Mouse (Mus musculus) midbrain, embryonic 10.5 days (tissue): Measurements from ENCODE around the gene Ppt2. TPM values are rescaled to one million over a fixed set of nuclear protein-coding genes. Genes with fewer than 3 reads are reported as not detected.

Experiments used
- DNase-seq: peaks from one replicate; pipeline ENCODE4 v3.0.0-alpha.2; 2017; ENCODE audit warnings: low spot score
- H3K27ac ChIP-seq: fragments of 300-500 bp; sonication (generic); replicated peaks from 2 replicates; pipeline ENCODE4 v1.5.1; 2016; ENCODE audit warnings: mild to moderate bottlenecking
- H3K27me3 ChIP-seq: fragments of 300-500 bp; sonication (generic); 2 replicates; pipeline ENCODE4 v1.6.1; 2016; ENCODE audit warnings: low read depth, mild to moderate bottlenecking; ENCODE audit not compliant: poor library complexity, severe bottlenecking
- H3K36me3 ChIP-seq: fragments of 300-500 bp; sonication (generic); 2 replicates; pipeline ENCODE4 v1.6.1; 2016; ENCODE audit warnings: mild to moderate bottlenecking, moderate library complexity
- H3K4me1 ChIP-seq: fragments of 300-500 bp; sonication (generic); 2 replicates; pipeline ENCODE4 v1.6.1; 2016
- H3K4me3 ChIP-seq: fragments of 300-500 bp; sonication (generic); 2 replicates; pipeline ENCODE4 v1.5.1; 2016; ENCODE audit warnings: mild to moderate bottlenecking, moderate library complexity
- H3K9me3 ChIP-seq: fragments of 300-500 bp; sonication (generic); replicated peaks from 2 replicates; pipeline ENCODE4 v1.6.1; 2016; ENCODE audit warnings: mild to moderate bottlenecking
- WGBS: fragments of 180-500 bp; shearing (Covaris S2); methylation state at CpG from one replicate; pipeline ENCODE4 v1.1.7; 2016; 5-methylcytosine and 5-hydroxymethylcytosine counted together
- polyA plus RNA-seq: library from polyadenylated mRNA; unstranded; fragments of >200 nt; fragmentation: Nextera tagmentation; extraction: Ambion mirVana; gene quantifications from 2 replicates; pipeline ENCODE4 v1.2.1, GENCODE M21; 2016

The Ppt2 gene
- polyA plus RNA-seq, 1 experiment from 2014 or later = 22.5 TPM

DNA sequence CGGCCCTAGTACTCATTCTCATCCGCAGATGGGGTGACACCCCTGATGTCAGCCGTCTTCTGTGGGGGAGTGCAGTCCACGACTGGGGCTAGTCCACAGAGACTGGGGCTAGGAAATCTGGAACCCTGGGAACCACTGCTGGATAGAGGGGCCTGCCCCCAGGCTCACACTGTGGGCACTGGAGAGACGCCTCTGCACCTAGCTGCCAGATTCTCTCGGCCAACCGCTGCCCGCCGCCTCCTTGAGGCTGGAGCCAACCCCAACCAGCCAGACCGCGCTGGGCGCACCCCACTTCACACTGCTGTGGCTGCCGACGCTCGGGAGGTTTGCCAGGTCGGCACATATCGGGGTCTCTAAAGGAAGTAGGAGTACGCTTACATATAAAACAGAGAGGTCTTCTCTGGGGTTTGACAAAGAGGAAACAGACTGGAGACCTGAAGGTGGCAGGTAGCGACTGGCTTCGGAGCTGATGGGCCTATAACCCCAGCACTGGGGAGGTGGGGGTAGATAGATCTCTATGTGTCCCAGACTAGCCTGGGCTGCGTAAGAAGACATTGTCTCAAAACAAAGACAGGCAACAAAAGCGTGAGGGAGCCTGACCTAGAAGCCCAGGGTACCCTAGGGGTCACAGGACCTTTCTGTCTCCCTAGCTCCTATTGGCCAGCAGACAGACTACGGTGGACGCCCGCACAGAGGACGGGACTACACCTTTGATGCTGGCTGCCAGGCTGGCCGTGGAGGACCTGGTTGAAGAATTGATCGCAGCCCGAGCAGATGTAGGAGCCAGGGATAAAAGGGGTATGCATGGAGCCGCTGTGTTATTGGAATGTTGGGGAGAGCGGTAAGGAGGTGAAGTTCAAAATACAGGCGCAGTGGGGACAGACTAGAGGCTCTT is 42.2 kb downstream of the Ppt2 start:
- Histone ChIP-seq H3K27ac (peak overlapping the region; percentile 98), H3K4me3 (peak overlapping the region; percentile 96), H3K27me3 (no peaks in the 10 kb centered on the region), H3K36me3 (no peaks in the 10 kb centered on the region), H3K4me1 (peaks cover 71% of the 10 kb centered on the region), H3K9me3 (no peaks in the 10 kb centered on the region)
- peak; percentile 76 for DNase-seq
- 23% methylated on average over 32 of the region's 32 CpGs for WGBS

DNA sequence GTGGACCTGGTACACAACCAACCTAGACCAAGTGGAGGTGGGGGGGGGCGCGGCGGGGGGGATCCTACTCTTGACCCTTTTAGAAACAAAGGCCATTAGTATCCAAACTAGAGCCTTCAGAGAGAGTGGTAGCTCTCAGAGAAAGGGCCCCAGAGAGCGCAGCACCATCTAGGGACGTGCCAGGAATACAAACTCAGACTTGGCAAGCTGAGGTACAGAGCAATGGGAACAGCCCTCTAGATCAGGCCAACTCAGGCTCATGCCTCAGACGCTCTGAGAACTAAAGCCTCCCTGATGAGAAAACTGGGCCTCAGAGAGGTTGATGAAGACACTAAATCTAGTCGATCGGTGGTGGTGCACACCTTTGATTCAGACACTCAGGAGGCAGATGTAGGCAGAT is 43.2 kb downstream of the Ppt2 start:
- H3K4me3 ChIP-seq = no peak overlapping the region
- DNase-seq = no peak
- WGBS = 86% methylated on average over 8 of the region's 8 CpGs
- H3K27ac ChIP-seq = peak overlapping the region; percentile 98
- no peaks in the 10 kb centered on the region for H3K27me3 ChIP-seq
- H3K4me1 ChIP-seq = peaks cover 61% of the 10 kb centered on the region
- H3K36me3 ChIP-seq = no peaks in the 10 kb centered on the region
- H3K9me3 ChIP-seq = no peaks in the 10 kb centered on the region

DNA sequence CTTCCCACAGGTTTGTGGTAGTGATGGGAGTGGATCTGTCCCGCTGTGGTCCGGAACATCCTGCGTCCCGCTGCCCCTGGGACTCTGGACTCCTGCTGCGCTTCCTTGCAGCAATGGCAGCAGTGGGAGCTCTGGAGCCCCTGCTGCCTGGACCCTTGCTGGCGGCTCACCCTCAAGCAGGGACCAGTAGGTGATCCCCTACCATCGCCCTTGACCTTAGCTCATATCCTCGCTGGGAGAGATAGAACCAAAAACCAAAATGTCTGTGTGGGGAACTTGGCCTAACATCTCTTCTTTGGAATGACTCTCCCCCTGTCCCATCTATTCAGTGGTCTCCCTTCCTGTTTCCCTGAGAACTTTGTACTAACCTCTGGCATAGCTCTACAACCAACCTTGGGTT is 44.5 kb downstream of the Ppt2 start:
- no peaks in the 10 kb centered on the region for H3K27me3 ChIP-seq
- no peaks in the 10 kb centered on the region for H3K9me3 ChIP-seq
- 76% methylated on average over 8 of the region's 8 CpGs for WGBS
- peak overlapping the region; percentile 69 for H3K27ac ChIP-seq
- H3K36me3 ChIP-seq = no peaks in the 10 kb centered on the region
- H3K4me1 ChIP-seq = peaks cover 48% of the 10 kb centered on the region
- H3K4me3 ChIP-seq = no peak overlapping the region
- DNase-seq = no peak

DNA sequence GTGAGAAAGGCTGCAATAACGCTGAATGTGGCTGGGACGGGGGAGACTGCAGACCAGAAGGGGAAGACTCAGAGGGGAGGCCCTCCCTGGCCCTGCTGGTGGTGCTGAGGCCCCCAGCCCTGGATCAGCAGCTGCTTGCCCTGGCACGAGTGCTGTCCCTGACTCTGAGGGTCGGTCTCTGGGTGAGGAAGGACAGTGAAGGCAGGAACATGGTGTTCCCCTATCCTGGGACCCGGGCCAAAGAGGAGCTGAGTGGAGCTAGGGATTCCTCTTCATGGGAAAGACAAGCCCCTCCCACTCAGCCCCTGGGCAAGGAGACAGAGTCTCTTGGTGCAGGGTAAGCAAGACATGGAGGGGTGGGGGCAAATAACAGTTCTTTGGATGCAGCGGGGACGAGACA is 44.9 kb downstream of the Ppt2 start:
- H3K4me1 ChIP-seq = peaks cover 44% of the 10 kb centered on the region
- no peak for DNase-seq
- H3K36me3 ChIP-seq = no peaks in the 10 kb centered on the region
- no peaks in the 10 kb centered on the region for H3K27me3 ChIP-seq
- WGBS = 58% methylated on average over 7 of the region's 7 CpGs
- H3K27ac ChIP-seq = peak overlapping the region; percentile 69
- peak overlapping the region; percentile 3; the same call in 1 of the 2 replicates for H3K4me3 ChIP-seq
- no peaks in the 10 kb centered on the region for H3K9me3 ChIP-seq

DNA sequence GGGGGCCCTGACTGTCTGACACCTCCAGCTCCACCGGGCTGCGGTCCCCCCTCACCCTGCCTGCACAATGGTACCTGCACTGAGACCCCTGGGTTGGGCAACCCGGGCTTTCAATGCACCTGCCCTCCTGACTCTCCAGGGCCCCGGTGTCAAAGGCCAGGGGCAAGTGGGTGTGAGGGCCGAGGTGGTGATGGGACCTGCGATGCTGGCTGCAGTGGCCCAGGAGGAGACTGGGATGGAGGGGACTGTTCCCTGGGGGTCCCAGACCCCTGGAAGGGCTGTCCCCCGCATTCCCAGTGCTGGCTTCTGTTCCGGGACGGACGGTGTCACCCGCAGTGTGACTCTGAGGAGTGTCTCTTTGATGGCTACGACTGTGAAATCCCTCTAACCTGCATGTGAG is 45.8 kb downstream of the Ppt2 start:
- no peak for DNase-seq
- no peaks in the 10 kb centered on the region for H3K27me3 ChIP-seq
- no peak overlapping the region for H3K4me3 ChIP-seq
- 88% methylated on average over 12 of the region's 12 CpGs for WGBS
- peak overlapping the region; percentile 68 for H3K27ac ChIP-seq
- peaks cover 35% of the 10 kb centered on the region for H3K4me1 ChIP-seq
- no peaks in the 10 kb centered on the region for H3K9me3 ChIP-seq
- H3K36me3 ChIP-seq = no peaks in the 10 kb centered on the region

DNA sequence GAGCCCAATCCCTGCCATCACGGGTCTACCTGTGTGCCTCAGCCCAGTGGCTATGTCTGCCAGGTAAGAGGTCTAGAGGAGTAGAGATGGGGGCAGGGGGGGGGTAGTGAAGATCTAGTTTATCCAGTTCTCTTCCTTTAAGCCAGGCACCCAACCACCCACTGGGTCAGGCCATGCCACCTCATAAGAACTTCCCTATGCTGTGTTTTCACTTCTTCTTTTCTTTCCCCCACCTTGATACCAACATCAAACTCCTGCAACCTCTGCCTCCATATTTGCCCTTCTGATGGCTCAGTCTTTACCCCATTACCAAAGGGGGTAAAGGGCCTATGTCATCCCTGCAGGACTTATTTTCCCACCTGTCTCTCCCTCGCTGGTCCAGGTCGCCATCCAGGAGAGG is 50.2 kb downstream of the Ppt2 start:
- Histone ChIP-seq H3K4me3 (no peak overlapping the region), H3K36me3 (no peaks in the 10 kb centered on the region), H3K27ac (no peak overlapping the region), H3K9me3 (no peaks in the 10 kb centered on the region), H3K4me1 (0 out of 2 replicates have a peak, but pooled peaks cover 5% of the 10 kb centered on the region), H3K27me3 (no peaks in the 10 kb centered on the region)
- 86% methylated on average over 3 of the region's 3 CpGs for WGBS
- no peak for DNase-seq

DNA sequence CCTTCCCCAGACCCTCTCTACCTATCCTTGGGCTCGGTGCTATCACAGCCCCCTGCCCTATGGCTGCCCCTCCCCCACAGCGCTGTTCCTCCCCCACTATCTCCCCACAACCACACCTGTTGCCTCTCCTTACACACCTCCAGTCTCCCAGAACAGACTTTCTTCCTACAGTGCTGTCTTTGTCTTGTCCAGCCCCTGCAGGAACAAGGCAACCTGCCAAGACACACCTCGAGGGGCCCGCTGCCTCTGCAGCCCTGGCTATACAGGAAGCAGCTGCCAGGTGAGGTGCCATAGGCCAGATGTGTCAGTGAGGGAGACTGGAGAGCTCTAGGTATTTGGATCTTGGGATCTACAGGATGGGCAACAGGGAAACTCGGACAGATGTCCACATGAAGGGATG is 51.7 kb downstream of the Ppt2 start:
- H3K27me3 ChIP-seq = no peaks in the 10 kb centered on the region
- H3K36me3 ChIP-seq = no peaks in the 10 kb centered on the region
- H3K9me3 ChIP-seq = no peaks in the 10 kb centered on the region
- 73% methylated on average over 5 of the region's 5 CpGs for WGBS
- no peak for DNase-seq
- H3K4me3 ChIP-seq = no peak overlapping the region
- no peak overlapping the region for H3K27ac ChIP-seq
- H3K4me1 ChIP-seq = peaks cover 9% of the 10 kb centered on the region

DNA sequence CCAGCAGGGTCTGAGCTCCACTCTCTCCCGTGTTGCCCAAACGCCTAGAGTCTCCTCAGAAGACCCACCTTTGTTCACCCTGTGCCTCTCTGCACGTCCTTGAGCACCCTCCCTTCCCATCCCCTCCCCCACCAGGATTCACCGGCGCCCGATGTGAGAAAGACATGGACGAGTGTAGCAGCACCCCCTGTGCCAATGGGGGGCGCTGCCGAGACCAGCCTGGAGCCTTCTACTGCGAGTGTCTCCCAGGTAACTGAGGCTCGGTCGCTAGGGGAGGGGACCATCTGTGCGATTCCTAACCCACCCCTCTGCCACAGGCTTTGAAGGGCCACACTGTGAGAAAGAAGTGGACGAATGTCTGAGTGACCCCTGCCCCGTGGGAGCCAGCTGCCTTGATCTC is 55.9 kb downstream of the Ppt2 start:
- WGBS = 11% methylated on average over 15 of the region's 15 CpGs
- DNase-seq = no peak
- no peaks in the 10 kb centered on the region for H3K36me3 ChIP-seq
- H3K9me3 ChIP-seq = no peaks in the 10 kb centered on the region
- H3K27ac ChIP-seq = peak overlapping the region; percentile 49; the same call in 1 of the 2 replicates
- H3K4me3 ChIP-seq = 0 out of 2 replicates have a peak overlapping the region, but pooled peaks have one; percentile 12
- H3K4me1 ChIP-seq = peaks cover 13% of the 10 kb centered on the region
- H3K27me3 ChIP-seq = no peaks in the 10 kb centered on the region

DNA sequence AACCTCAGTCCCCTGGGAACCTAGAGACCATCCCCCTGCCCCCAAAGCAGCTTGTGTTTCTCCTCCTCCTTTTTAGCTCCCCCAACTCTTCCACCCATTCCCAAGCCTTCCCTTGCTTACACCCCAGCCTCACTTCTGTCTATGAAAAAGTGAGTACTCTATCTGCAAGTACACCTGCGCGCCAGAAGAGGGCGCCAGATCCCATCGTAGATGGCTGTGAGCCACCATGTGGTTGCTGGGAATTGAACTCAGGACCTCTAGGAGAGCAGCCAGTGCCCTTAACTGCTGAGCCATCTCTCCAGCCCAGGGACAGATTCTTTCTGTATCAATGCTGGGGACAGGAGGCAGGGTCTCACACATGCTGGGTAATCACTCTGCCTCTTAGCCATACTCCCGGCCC is 56.4 kb downstream of the Ppt2 start:
- DNase-seq = no peak
- H3K27ac ChIP-seq = peak overlapping the region; percentile 49; the same call in 1 of the 2 replicates
- H3K9me3 ChIP-seq = no peaks in the 10 kb centered on the region
- H3K4me1 ChIP-seq = peaks cover 13% of the 10 kb centered on the region
- H3K4me3 ChIP-seq = 0 out of 2 replicates have a peak overlapping the region, but pooled peaks have one; percentile 12
- H3K27me3 ChIP-seq = no peaks in the 10 kb centered on the region
- 11% methylated on average over 5 of the region's 5 CpGs for WGBS
- H3K36me3 ChIP-seq = no peaks in the 10 kb centered on the region

DNA sequence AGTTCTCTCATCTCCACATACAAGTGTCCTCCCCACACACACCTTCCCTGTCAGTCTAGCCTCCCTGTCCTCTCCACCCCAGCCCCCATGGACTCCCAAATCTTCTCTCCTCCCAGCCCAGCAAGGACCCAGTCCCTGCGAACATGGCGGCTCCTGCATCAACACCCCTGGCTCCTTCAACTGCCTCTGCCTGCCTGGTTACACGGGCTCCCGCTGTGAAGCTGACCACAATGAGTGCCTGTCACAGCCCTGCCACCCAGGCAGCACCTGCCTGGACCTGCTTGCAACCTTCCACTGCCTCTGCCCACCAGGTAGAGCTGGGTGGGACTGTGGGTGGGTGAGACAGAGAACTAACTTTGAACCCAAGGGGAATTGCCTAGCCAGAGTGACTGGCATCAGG is 58.4 kb downstream of the Ppt2 start:
- WGBS = 67% methylated on average over 4 of the region's 4 CpGs
- Histone ChIP-seq H3K4me1 (peaks cover 13% of the 10 kb centered on the region), H3K27me3 (no peaks in the 10 kb centered on the region), H3K36me3 (no peaks in the 10 kb centered on the region), H3K4me3 (no peak overlapping the region), H3K27ac (no peak overlapping the region), H3K9me3 (no peaks in the 10 kb centered on the region)
- DNase-seq = no peak

DNA sequence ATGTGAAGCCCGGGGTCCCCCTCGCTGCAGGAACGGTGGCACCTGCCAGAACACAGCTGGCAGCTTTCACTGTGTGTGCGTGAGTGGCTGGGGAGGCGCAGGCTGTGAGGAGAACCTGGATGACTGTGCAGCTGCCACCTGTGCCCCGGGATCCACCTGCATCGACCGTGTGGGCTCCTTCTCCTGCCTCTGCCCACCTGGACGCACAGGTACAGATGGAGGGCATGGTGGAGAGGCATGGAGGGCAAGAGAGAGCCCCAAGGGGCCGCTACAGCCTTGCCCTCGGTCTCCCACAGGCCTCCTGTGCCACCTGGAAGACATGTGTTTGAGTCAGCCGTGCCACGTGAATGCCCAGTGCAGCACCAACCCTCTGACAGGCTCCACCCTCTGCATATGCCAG is 59.9 kb downstream of the Ppt2 start:
- no peaks in the 10 kb centered on the region for H3K9me3 ChIP-seq
- H3K4me3 ChIP-seq = no peak overlapping the region
- WGBS = 83% methylated on average over 13 of the region's 13 CpGs

DNA sequence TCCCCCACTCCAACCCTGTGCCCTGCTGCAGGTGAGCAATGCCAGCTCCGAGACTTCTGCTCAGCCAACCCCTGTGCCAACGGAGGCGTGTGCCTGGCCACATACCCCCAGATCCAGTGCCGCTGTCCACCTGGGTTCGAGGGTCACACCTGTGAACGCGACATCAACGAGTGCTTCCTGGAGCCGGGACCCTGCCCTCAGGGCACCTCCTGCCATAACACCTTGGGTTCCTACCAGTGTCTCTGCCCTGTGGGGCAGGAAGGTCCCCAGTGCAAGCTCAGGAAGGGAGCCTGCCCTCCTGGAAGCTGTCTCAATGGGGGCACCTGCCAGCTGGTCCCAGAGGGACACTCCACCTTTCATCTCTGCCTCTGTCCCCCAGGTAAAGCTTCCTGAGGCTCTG is 61.0 kb downstream of the Ppt2 start:
- Histone ChIP-seq H3K4me3 (no peak overlapping the region), H3K4me1 (peaks cover 18% of the 10 kb centered on the region), H3K36me3 (no peaks in the 10 kb centered on the region), H3K9me3 (no peaks in the 10 kb centered on the region), H3K27me3 (no peaks in the 10 kb centered on the region), H3K27ac (no peak overlapping the region)
- WGBS = 68% methylated on average over 9 of the region's 9 CpGs
- no peak for DNase-seq

More for the DNA sequence above, 59.9 kb downstream of the Ppt2 start:
- H3K36me3 ChIP-seq = no peaks in the 10 kb centered on the region
- no peaks in the 10 kb centered on the region for H3K27me3 ChIP-seq
- no peak for DNase-seq
- peaks cover 24% of the 10 kb centered on the region for H3K4me1 ChIP-seq
- no peak overlapping the region for H3K27ac ChIP-seq
